Mouse (Mus musculus) intestine, postnatal 0 days (tissue): ENCODE results near the gene Ryk. TPM values are rescaled to one million over a fixed set of nuclear protein-coding genes. Genes with fewer than 3 reads are reported as not detected.
A peak's percentile ranks its signal among the peaks of the same experiment; 100 is the strongest.

ENCODE experiments used
- ATAC-seq: fragments of 200-750 bp; cut with Nextera tagmentation; 2 replicates; pipeline ENCODE4 v1.8.0; 2017; ENCODE audit warnings: mild to moderate bottlenecking, moderate TSS enrichment, moderate library complexity
- H3K27ac ChIP-seq: fragments of 300-500 bp; sonication (generic); 2 replicates; pipeline ENCODE4 v1.5.1; 2014; ENCODE audit warnings: mild to moderate bottlenecking, low read depth, low read length, moderate library complexity
- H3K27me3 ChIP-seq: fragments of 300-500 bp; sonication (generic); replicated peaks from 2 replicates; pipeline ENCODE4 v1.6.1; 2014; ENCODE audit warnings: low read length, mixed read lengths; ENCODE audit not compliant: control insufficient read depth, insufficient read depth
- H3K36me3 ChIP-seq: fragments of 300-500 bp; sonication (generic); 2 replicates; pipeline ENCODE4 v1.6.1; 2014; ENCODE audit warnings: mild to moderate bottlenecking, moderate library complexity; ENCODE audit not compliant: control insufficient read depth, insufficient read depth
- H3K4me1 ChIP-seq: fragments of 300-500 bp; sonication (generic); replicated peaks from 2 replicates; pipeline ENCODE4 v1.6.1; 2014; ENCODE audit warnings: antibody characterized with exemption, low read length, mixed read lengths; ENCODE audit not compliant: control insufficient read depth, insufficient read depth
- H3K4me2 ChIP-seq: fragments of 300-500 bp; sonication (generic); replicated peaks from 2 replicates; pipeline ENCODE4 v1.6.1; 2014; ENCODE audit warnings: low read depth, mild to moderate bottlenecking, moderate library complexity
- H3K4me3 ChIP-seq: fragments of 300-500 bp; sonication (generic); 2 replicates; pipeline ENCODE4 v1.5.1; 2014; ENCODE audit warnings: low read depth, low read length
- H3K9ac ChIP-seq: fragments of 300-500 bp; sonication (generic); 2 replicates; pipeline ENCODE4 v1.6.1; 2014; ENCODE audit warnings: mild to moderate bottlenecking, low read depth, low read length
- H3K9me3 ChIP-seq: fragments of 300-500 bp; sonication (generic); 2 replicates; pipeline ENCODE4 v1.6.1; 2016; ENCODE audit warnings: mixed run types; ENCODE audit not compliant: control insufficient read depth
- CTCF ChIP-seq: sonication (generic); IDR thresholded peaks from 2 replicates; pipeline ENCODE4 v1.5.1; 2016; ENCODE audit warnings: low read depth, mild to moderate bottlenecking, control low read depth, antibody characterized with exemption, moderate library complexity
- WGBS: fragments of 180-500 bp; shearing (Covaris S2); extraction: QIAGEN DNeasy Blood & Tissue Kit; methylation state at CpG from one replicate; pipeline ENCODE4 v1.1.7; 2014; 5-methylcytosine and 5-hydroxymethylcytosine counted together
- polyA plus RNA-seq: library from polyadenylated mRNA; unstranded; fragments of >200 nt; fragmentation: Nextera tagmentation; extraction: Ambion mirVana; gene quantifications from 2 replicates; pipeline ENCODE4 v1.2.1, GENCODE M21; 2015

The Ryk gene
- polyA plus RNA-seq, 1 experiment from 2014 or later: 23.9 TPM

DNA sequence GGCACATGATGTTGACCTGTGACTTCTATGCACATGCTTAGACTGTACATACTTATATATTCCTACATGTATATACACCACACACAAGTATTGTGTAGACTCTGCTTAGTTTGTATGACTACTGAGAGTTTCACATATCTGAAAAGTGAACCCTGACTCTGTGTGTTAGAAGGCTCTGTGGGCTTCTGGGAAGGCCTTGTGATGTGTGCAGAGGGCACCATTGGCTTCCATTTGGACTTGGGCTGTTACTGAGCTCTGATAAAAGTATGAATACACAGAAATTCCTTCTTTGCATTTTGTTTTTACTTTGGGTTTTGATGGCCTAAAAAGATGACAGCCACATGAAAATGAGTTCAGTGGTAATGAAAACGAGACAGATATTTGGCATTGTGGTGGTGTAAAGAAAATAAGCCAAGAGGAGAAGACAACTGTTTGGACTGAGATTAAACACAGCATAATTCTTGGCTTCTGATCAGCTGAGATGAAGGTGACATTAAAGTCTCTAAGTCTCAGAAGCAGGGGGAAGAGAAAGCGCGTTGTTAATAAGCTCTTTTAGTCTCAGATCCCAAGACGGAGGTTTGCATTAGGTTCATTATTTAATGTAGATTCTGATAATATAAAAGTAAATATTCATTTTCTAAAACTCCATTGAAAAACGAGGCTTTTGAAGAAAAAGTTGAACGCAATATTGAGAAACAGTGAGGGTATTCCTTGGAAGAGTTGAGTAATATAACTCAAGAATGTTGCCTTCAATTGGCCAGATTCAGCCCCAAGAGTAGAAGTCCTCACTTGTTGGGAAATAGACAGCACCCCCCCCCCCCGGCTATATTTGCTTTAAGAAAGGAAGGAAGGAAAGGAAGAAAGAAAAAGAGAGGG, 58.0 kb downstream of the Ryk start:
- Histone ChIP-seq H3K4me3 (no peak overlapping the region), H3K4me2 (no peak overlapping the region), H3K4me1 (no peaks in the 10 kb centered on the region), H3K27me3 (no peaks in the 10 kb centered on the region), H3K9me3 (no peaks in the 10 kb centered on the region), H3K27ac (no peak overlapping the region), H3K36me3 (peaks cover 38% of the 10 kb centered on the region), H3K9ac (no peak overlapping the region)
- no peak for TF ChIP-seq CTCF
- ATAC-seq: no peak
- WGBS: 86% methylated on average over 7 of the region's 7 CpGs

GRCm38 (mm10) chr9:102893356-102893870, 58.7 kb downstream of the Ryk start:
- no peak overlapping the region for H3K9ac ChIP-seq
- no peak overlapping the region for H3K4me2 ChIP-seq
- H3K27ac ChIP-seq: no peak overlapping the region
- H3K36me3 ChIP-seq: peaks cover 41% of the 10 kb centered on the region
- H3K9me3 ChIP-seq: no peaks in the 10 kb centered on the region
- no peak for TF ChIP-seq CTCF
- no peak for ATAC-seq
- H3K27me3 ChIP-seq: no peaks in the 10 kb centered on the region
- no peak overlapping the region for H3K4me3 ChIP-seq
- 91% methylated on average over 11 of the region's 11 CpGs for WGBS
- no peaks in the 10 kb centered on the region for H3K4me1 ChIP-seq

DNA sequence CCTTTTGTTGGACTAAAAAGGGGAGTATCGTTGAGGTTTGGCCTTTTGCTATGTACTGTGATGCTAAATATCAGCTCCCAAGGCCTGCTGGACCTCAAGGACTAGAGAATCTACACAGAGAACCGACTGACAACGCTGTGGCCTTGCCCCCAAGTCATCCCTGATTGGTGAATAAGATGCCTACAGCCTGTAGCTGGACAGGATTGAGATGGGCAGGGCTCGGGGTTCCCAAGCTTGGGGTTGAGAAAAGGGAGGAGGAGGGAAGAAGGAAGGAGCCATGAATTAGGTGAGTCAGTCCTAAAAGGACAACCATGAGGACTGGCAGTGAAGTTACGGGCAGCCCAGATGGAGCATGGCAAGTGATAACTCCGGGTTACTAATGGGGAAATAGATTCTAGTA, 65.2 kb downstream of the Ryk start:
- Histone ChIP-seq H3K9me3 (no peaks in the 10 kb centered on the region), H3K27ac (no peak overlapping the region), H3K36me3 (peaks cover 38% of the 10 kb centered on the region), H3K4me1 (no peaks in the 10 kb centered on the region), H3K27me3 (no peaks in the 10 kb centered on the region), H3K4me3 (no peak overlapping the region), H3K4me2 (no peak overlapping the region), H3K9ac (no peak overlapping the region)
- TF ChIP-seq CTCF: no peak
- ATAC-seq: no peak
- 83% methylated on average over 6 of the region's 6 CpGs for WGBS

DNA sequence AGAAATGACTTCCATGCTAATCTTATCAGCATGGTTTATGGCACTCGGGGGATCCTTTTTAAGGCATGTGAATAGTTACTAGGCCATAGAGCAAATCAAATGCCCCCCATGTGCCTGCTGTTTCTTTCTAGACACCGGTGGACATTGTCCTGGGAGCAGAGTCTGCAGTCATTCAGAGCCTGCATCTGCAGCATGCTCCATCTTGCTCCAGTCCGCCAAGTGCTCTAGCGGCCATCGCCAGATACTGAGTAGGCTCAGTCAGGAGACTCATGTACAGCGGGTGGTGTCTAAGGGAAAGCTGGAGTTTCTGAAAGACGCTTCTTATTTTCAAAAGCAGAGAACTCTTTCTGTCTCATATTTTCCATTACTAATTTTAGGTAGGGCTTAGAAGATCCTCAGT, 67.6 kb downstream of the Ryk start:
- no peaks in the 10 kb centered on the region for H3K4me1 ChIP-seq
- peak; percentile 28; the same call in 1 of the 2 replicates for TF ChIP-seq CTCF
- peak overlapping the region; percentile 35; the same call in 1 of the 2 replicates for H3K27ac ChIP-seq
- no peaks in the 10 kb centered on the region for H3K9me3 ChIP-seq
- H3K9ac ChIP-seq: no peak overlapping the region
- no peak overlapping the region for H3K4me2 ChIP-seq
- H3K27me3 ChIP-seq: no peaks in the 10 kb centered on the region
- ATAC-seq: peak; percentile 60
- H3K4me3 ChIP-seq: no peak overlapping the region
- peaks cover 49% of the 10 kb centered on the region for H3K36me3 ChIP-seq
- whole genome bisulfite sequencing: 52% methylated on average over 7 of the region's 7 CpGs

- no peak for TF ChIP-seq CTCF
- Histone ChIP-seq H3K36me3 (peaks cover 37% of the 10 kb centered on the region), H3K9me3 (no peaks in the 10 kb centered on the region), H3K4me3 (no peak overlapping the region), H3K27me3 (no peaks in the 10 kb centered on the region), H3K27ac (no peak overlapping the region), H3K4me1 (no peaks in the 10 kb centered on the region), H3K4me2 (no peak overlapping the region), H3K9ac (no peak overlapping the region)
- 56% methylated on average over 6 of the region's 6 CpGs for WGBS
- ATAC-seq: peak; percentile 56; the same call in 1 of the 2 replicates
Measured at GRCm38 (mm10) chr9:102904952-102905351, 70.2 kb downstream of the Ryk start.

GRCm38 (mm10) chr9:102906781-102907180, 72.1 kb downstream of the Ryk start:
- H3K36me3 ChIP-seq: peaks cover 47% of the 10 kb centered on the region
- H3K4me3 ChIP-seq: no peak overlapping the region
- H3K4me1 ChIP-seq: no peaks in the 10 kb centered on the region
- WGBS: 91% methylated on average over 12 of the region's 12 CpGs
- no peak for ATAC-seq
- no peak overlapping the region for H3K9ac ChIP-seq
- TF ChIP-seq CTCF: no peak
- H3K9me3 ChIP-seq: no peaks in the 10 kb centered on the region
- no peak overlapping the region for H3K27ac ChIP-seq
- H3K27me3 ChIP-seq: no peaks in the 10 kb centered on the region
- H3K4me2 ChIP-seq: no peak overlapping the region
